Mouse (Mus musculus) adrenal gland, postnatal 14 days (tissue): ENCODE measurements around the gene Spats2l. TPM values are rescaled to one million over a fixed set of nuclear protein-coding genes. Genes with fewer than 3 reads are reported as not detected.

Experiments
- DNase-seq: peaks from one replicate; pipeline ENCODE4 v3.0.0; 2021; ENCODE audit warnings: mixed read lengths
- total RNA-seq: library from RNA; stranded (reverse); gene quantifications from 2 replicates; pipeline ENCODE4 v1.2.3, GENCODE M21; 2021

Gene Spats2l
- total RNA-seq, 1 experiment from 2014 or later: 6.6 TPM

GRCm38 (mm10) chr1:57824966-57825759, 51.2 kb downstream of the Spats2l start:
- peak; percentile 30 for DNase-seq

- DNase-seq: no peak
Measured at GRCm38 (mm10) chr1:57826245-57826644, 52.3 kb downstream of the Spats2l start.

GRCm38 (mm10) chr1:57833145-57833544, 59.2 kb downstream of the Spats2l start:
- DNase-seq: no peak

GRCm38 (mm10) chr1:57835128-57835527, 61.2 kb downstream of the Spats2l start:
- peak; percentile 76 for DNase-seq

- no peak for DNase-seq
Measured at GRCm38 (mm10) chr1:57836686-57837317, 62.8 kb downstream of the Spats2l start.

GRCm38 (mm10) chr1:57839863-57840262, 65.9 kb downstream of the Spats2l start:
- no peak for DNase-seq

- no peak for DNase-seq
Measured at GRCm38 (mm10) chr1:57845054-57845722, 71.2 kb downstream of the Spats2l start.

- DNase-seq: no peak
Measured at GRCm38 (mm10) chr1:57846856-57847698, 73.1 kb downstream of the Spats2l start.

GRCm38 (mm10) chr1:57849087-57849486, 75.1 kb downstream of the Spats2l start:
- DNase-seq: no peak

GRCm38 (mm10) chr1:57849916-57850315, 76.0 kb downstream of the Spats2l start:
- DNase-seq: peak; percentile 47

- no peak for DNase-seq
Measured at GRCm38 (mm10) chr1:57851871-57852270, 77.9 kb downstream of the Spats2l start.

- no peak for DNase-seq
Measured at GRCm38 (mm10) chr1:57852562-57853271, 78.8 kb downstream of the Spats2l start.

GRCm38 (mm10) chr1:57857799-57858198, 83.8 kb downstream of the Spats2l start:
- DNase-seq: no peak

GRCm38 (mm10) chr1:57862024-57862423, 88.1 kb downstream of the Spats2l start:
- no peak for DNase-seq

- DNase-seq: peak; percentile 22
Measured at GRCm38 (mm10) chr1:57868651-57869050, 94.7 kb downstream of the Spats2l start.

GRCm38 (mm10) chr1:57872006-57872405, 98.0 kb downstream of the Spats2l start:
- DNase-seq: no peak

GRCm38 (mm10) chr1:57873996-57874395, 100.0 kb downstream of the Spats2l start:
- no peak for DNase-seq

- no peak for DNase-seq
Measured at GRCm38 (mm10) chr1:57875109-57875508, 101.1 kb downstream of the Spats2l start.

GRCm38 (mm10) chr1:57875512-57875911, 101.5 kb downstream of the Spats2l start:
- no peak for DNase-seq

GRCm38 (mm10) chr1:57878957-57879356, 105.0 kb downstream of the Spats2l start:
- no peak for DNase-seq

GRCm38 (mm10) chr1:57884867-57885266, 110.9 kb downstream of the Spats2l start:
- DNase-seq: no peak

- DNase-seq: no peak
Measured at GRCm38 (mm10) chr1:57889803-57890202, 115.8 kb downstream of the Spats2l start.
